Mouse (Mus musculus) forebrain, postnatal 0 days (tissue): ENCODE data around the gene Mettl7b. TPM values are rescaled to one million over a fixed set of nuclear protein-coding genes. Genes with fewer than 3 reads are reported as not detected.

ENCODE experiments used
- ATAC-seq: fragments of 200-750 bp; cut with Nextera tagmentation; 2 replicates; pipeline ENCODE4 v1.8.0; 2017; ENCODE audit warnings: mild to moderate bottlenecking, moderate library complexity
- DNase-seq: peaks from one replicate; pipeline ENCODE4 v3.0.0-alpha.2; 2015
- H3K27ac ChIP-seq: fragments of 300-500 bp; sonication (generic); 2 replicates; pipeline ENCODE4 v1.5.1; 2014; ENCODE audit warnings: low read depth, mild to moderate bottlenecking, antibody characterized with exemption, low read length, moderate library complexity, mixed read lengths
- H3K27me3 ChIP-seq: fragments of 300-500 bp; sonication (generic); 2 replicates; pipeline ENCODE4 v1.6.1; 2014; ENCODE audit warnings: mild to moderate bottlenecking, low read length, mixed read lengths; ENCODE audit not compliant: insufficient read depth
- H3K36me3 ChIP-seq: fragments of 300-500 bp; sonication (generic); 2 replicates; pipeline ENCODE4 v1.6.1; 2014; ENCODE audit warnings: mild to moderate bottlenecking, moderate library complexity; ENCODE audit not compliant: insufficient read depth
- H3K4me1 ChIP-seq: fragments of 300-500 bp; sonication (generic); 2 replicates; pipeline ENCODE4 v1.6.1; 2014; ENCODE audit warnings: antibody characterized with exemption; ENCODE audit not compliant: insufficient read depth
- H3K4me2 ChIP-seq: fragments of 300-500 bp; sonication (generic); 2 replicates; pipeline ENCODE4 v1.6.1; 2014; ENCODE audit warnings: low read depth, mild to moderate bottlenecking, moderate library complexity
- H3K4me3 ChIP-seq: fragments of 300-500 bp; sonication (generic); 2 replicates; pipeline ENCODE4 v1.5.1; 2014; ENCODE audit warnings: low read depth, low read length, mixed read lengths
- H3K9ac ChIP-seq: fragments of 300-500 bp; sonication (generic); 2 replicates; pipeline ENCODE4 v1.6.1; 2014; ENCODE audit warnings: mild to moderate bottlenecking
- H3K9me3 ChIP-seq: fragments of 300-500 bp; sonication (generic); 2 replicates; pipeline ENCODE4 v1.6.1; 2016; ENCODE audit warnings: low read length
- CTCF ChIP-seq: sonication (generic); IDR thresholded peaks from 2 replicates; pipeline ENCODE4 v1.5.1; 2016; ENCODE audit warnings: antibody characterized with exemption, control low read depth, low read depth
- WGBS: fragments of 180-500 bp; shearing (Covaris S2); extraction: QIAGEN DNeasy Blood & Tissue Kit; methylation state at CpG from one replicate; pipeline ENCODE4 v1.1.7; 2014; 5-methylcytosine and 5-hydroxymethylcytosine counted together
- polyA plus RNA-seq: library from polyadenylated mRNA; unstranded; fragments of >200 nt; fragmentation: Nextera tagmentation; extraction: Ambion mirVana; gene quantifications from 2 replicates; pipeline ENCODE4 v1.2.1, GENCODE M21; 2015
- total RNA-seq: library from RNA; depleted of rRNA; stranded (reverse); fragments of >200 nt; gene quantifications from 2 replicates; pipeline ENCODE4 v1.2.3, GENCODE M21; 2014

The Mettl7b gene
- total and polyA plus RNA-seq, 2 experiments from 2014 or later = not detected

GRCm38 (mm10) chr10:128933574-128933973 lies 27.2 kb downstream of the Mettl7b start, which contains the start of gene Itga7:
Gene Itga7 (plus strand): TSS chr10:128933818.
- DNase-seq (no peak), ATAC-seq (peak; percentile 71)
- Histone ChIP-seq H3K36me3 (no peaks in the 10 kb centered on the region), H3K4me2 (peak within 1 kb of the TSS; percentile 78), H3K4me1 (no peaks in the 10 kb centered on the region), H3K9ac (peak within 1 kb of the TSS; percentile 51), H3K27ac (no peak within 1 kb of the TSS), H3K9me3 (no peaks in the 10 kb centered on the region), H3K27me3 (peaks cover 31% of the 10 kb centered on the region), H3K4me3 (peak within 1 kb of the TSS; percentile 45)
- TF ChIP-seq CTCF = no peak
- under 1% methylated on average over 26 of the region's 26 CpGs for WGBS

- no peak for DNase-seq
- 76% methylated on average over 2 of the region's 2 CpGs for WGBS
- no peak for TF ChIP-seq CTCF
- H3K4me2 ChIP-seq = no peak overlapping the region
- no peak overlapping the region for H3K27ac ChIP-seq
- H3K9ac ChIP-seq = no peak overlapping the region
- no peak overlapping the region for H3K4me3 ChIP-seq
- peaks cover 31% of the 10 kb centered on the region for H3K27me3 ChIP-seq
- no peaks in the 10 kb centered on the region for H3K36me3 ChIP-seq
- ATAC-seq = no peak
- no peaks in the 10 kb centered on the region for H3K9me3 ChIP-seq
- no peaks in the 10 kb centered on the region for H3K4me1 ChIP-seq
Measured at GRCm38 (mm10) chr10:128931441-128931840, 29.3 kb downstream of the Mettl7b start.

- no peaks in the 10 kb centered on the region for H3K36me3 ChIP-seq
- ATAC-seq (no peak), DNase-seq (peak; percentile 33)
- H3K27ac ChIP-seq = no peak overlapping the region
- H3K4me1 ChIP-seq = no peaks in the 10 kb centered on the region
- 46% methylated on average over 7 of the region's 7 CpGs for WGBS
- H3K9ac ChIP-seq = no peak overlapping the region
- H3K27me3 ChIP-seq = peaks cover 31% of the 10 kb centered on the region
- no peak overlapping the region for H3K4me3 ChIP-seq
- TF ChIP-seq CTCF = no peak
- H3K9me3 ChIP-seq = no peaks in the 10 kb centered on the region
- no peak overlapping the region for H3K4me2 ChIP-seq
Measured at GRCm38 (mm10) chr10:128929638-128930378, 31.0 kb downstream of the Mettl7b start.

- no peak for DNase-seq
- peaks cover 21% of the 10 kb centered on the region for H3K27me3 ChIP-seq
- no peak overlapping the region for H3K9ac ChIP-seq
- H3K27ac ChIP-seq = no peak overlapping the region
- no peak for ATAC-seq
- no peak for TF ChIP-seq CTCF
- H3K4me3 ChIP-seq = no peak overlapping the region
- no peak overlapping the region for H3K4me2 ChIP-seq
- H3K36me3 ChIP-seq = no peaks in the 10 kb centered on the region
- peaks cover 8% of the 10 kb centered on the region; the same call in 1 of the 2 replicates for H3K4me1 ChIP-seq
- H3K9me3 ChIP-seq = no peaks in the 10 kb centered on the region
- 19% methylated on average over 4 of the region's 4 CpGs for WGBS
Measured at GRCm38 (mm10) chr10:128928356-128928755, 32.4 kb downstream of the Mettl7b start.

- peak within 1 kb of the TSS; percentile 70 for H3K4me3 ChIP-seq
- H3K4me1 ChIP-seq = peaks cover 14% of the 10 kb centered on the region
- TF ChIP-seq CTCF = no peak
- DNase-seq (no peak), ATAC-seq (no peak; the same call in 1 of the 2 replicates)
- H3K9ac ChIP-seq = peak within 1 kb of the TSS; percentile 83
- 0 out of 2 replicates have a peak, but pooled peaks cover 3% of the 10 kb centered on the region for H3K36me3 ChIP-seq
- H3K27me3 ChIP-seq = no peaks in the 10 kb centered on the region
- peak within 1 kb of the TSS; percentile 93 for H3K27ac ChIP-seq
- peak within 1 kb of the TSS; percentile 67 for H3K4me2 ChIP-seq
- 60% methylated on average over 9 of the region's 9 CpGs for WGBS
- no peaks in the 10 kb centered on the region for H3K9me3 ChIP-seq
Measured at GRCm38 (mm10) chr10:128923935-128924334, 36.9 kb downstream of the Mettl7b start, which contains the start of gene Bloc1s1. Gene Bloc1s1 (minus strand): TSS chr10:128924035.

- WGBS = under 1% methylated on average over 42 of the region's 42 CpGs
- peak; percentile 95 for DNase-seq
- Histone ChIP-seq H3K4me2 (peak overlapping the region; percentile 67), H3K27me3 (no peaks in the 10 kb centered on the region), H3K4me3 (peak overlapping the region; percentile 70), H3K9me3 (no peaks in the 10 kb centered on the region), H3K9ac (peak overlapping the region; percentile 83), H3K4me1 (peaks cover 14% of the 10 kb centered on the region), H3K27ac (peak overlapping the region; percentile 93), H3K36me3 (0 out of 2 replicates have a peak, but pooled peaks cover 3% of the 10 kb centered on the region)
- peak; percentile 97 for ATAC-seq
- peak; percentile 54 for TF ChIP-seq CTCF
Measured at GRCm38 (mm10) chr10:128923013-128923691, 37.6 kb downstream of the Mettl7b start.

- ATAC-seq (no peak), DNase-seq (no peak)
- peaks cover 14% of the 10 kb centered on the region for H3K4me1 ChIP-seq
Measured at GRCm38 (mm10) chr10:128922822-128923012, 38.1 kb downstream of the Mettl7b start, which contains the start of gene Rdh5. Gene Rdh5 (minus strand): TSS chr10:128922888.

More at GRCm38 (mm10) chr10:128922822-128923012, 38.1 kb downstream of the Mettl7b start, which contains the start of gene Rdh5:
- WGBS = 7% methylated on average over 1 of the region's 1 CpGs
- Histone ChIP-seq H3K9ac (peak within 1 kb of the TSS; percentile 83), H3K36me3 (0 out of 2 replicates have a peak, but pooled peaks cover 6% of the 10 kb centered on the region), H3K4me2 (peak within 1 kb of the TSS; percentile 67), H3K27me3 (no peaks in the 10 kb centered on the region), H3K4me3 (peak within 1 kb of the TSS; percentile 70), H3K27ac (peak within 1 kb of the TSS; percentile 93), H3K9me3 (no peaks in the 10 kb centered on the region)
- TF ChIP-seq CTCF = no peak
